ENCODE assay signal across 8 mouse cellular contexts in the genomic region with DNA sequence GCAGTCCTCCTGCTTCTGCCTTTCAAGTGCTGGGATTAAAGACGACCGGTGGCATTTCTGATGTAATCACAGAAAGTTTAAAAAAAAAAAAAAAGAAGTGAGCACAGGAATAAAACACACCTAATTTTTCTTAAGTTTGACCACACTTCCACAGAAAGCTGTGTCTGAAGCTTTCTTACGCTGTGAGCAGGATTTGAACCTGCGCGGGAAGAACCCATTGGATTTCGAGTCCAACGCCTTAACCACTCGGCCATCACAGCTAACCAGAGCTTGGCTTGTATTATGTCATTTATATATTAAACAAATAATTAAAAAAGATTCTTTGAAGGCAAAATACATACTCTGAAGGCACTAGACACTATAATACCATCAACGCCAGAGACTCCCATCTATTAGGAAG. TPM values are rescaled to one million over a fixed set of nuclear protein-coding genes. Genes with fewer than 3 reads are reported as not detected.
DNase-seq lines count a peak whose midpoint lies in the region; ATAC-seq and TF ChIP-seq lines count a peak whose summit lies in the region.

No protein-coding gene starts in this region.

- peaks cover 18% of the 10 kb centered on the region for H3K27me3 ChIP-seq in forebrain, embryonic 14.5 days (replicated peaks; ENCODE audit: control insufficient read depth, insufficient read depth, low read length)

- H3K36me3 ChIP-seq in forebrain, embryonic 14.5 days (ENCODE audit: control insufficient read depth, insufficient read depth, low read length) = no peaks in the 10 kb centered on the region

- H3K9me3 ChIP-seq in forebrain, embryonic 14.5 days (replicated peaks; ENCODE audit: control insufficient read depth, low read length) = no peaks in the 10 kb centered on the region

- peak overlapping the region; percentile 33 for H3K4me3 ChIP-seq in forebrain, embryonic 14.5 days (ENCODE audit: low read depth, low read length)
- H3K4me3 ChIP-seq in layer of hippocampus, adult 2 months = peak overlapping the region; percentile 41

- H3K4me2 ChIP-seq in forebrain, embryonic 14.5 days (ENCODE audit: low read length) = peak overlapping the region; percentile 65

- no peak overlapping the region for H3K27ac ChIP-seq in forebrain, embryonic 14.5 days (ENCODE audit: low read depth, low read length)
- no peak overlapping the region for H3K27ac ChIP-seq in layer of hippocampus, adult 2 months

- peak overlapping the region; percentile 9; the same call in 1 of the 2 replicates for H3K9ac ChIP-seq in forebrain, embryonic 14.5 days (ENCODE audit: low read length)

- peaks cover 8% of the 10 kb centered on the region; the same call in 1 of the 2 replicates for H3K4me1 ChIP-seq in forebrain, embryonic 14.5 days (ENCODE audit: control insufficient read depth, insufficient read depth, low read length)

- ATAC-seq in forebrain, embryonic 14.5 days = peak; percentile 83

- no peak for TF ChIP-seq CTCF in layer of hippocampus, adult 2 months (conservative IDR thresholded peaks at IDR 0.05)

- peak; percentile 91 for DNase-seq in NIH3T3 (ENCODE audit: low read depth)
- peak; percentile 57 for DNase-seq in cerebellum, adult 11-12 months
- peak; percentile 93 for DNase-seq in forebrain, embryonic 14.5 days (ENCODE audit: low spot score)
- DNase-seq in heart, postnatal 4 days = peak; percentile 87
- peak; percentile 48 to 63 for DNase-seq in layer of hippocampus, adult 2 months (ENCODE audit: low spot score in 2 of 2)
- peak; percentile 86 for DNase-seq in lung, postnatal 10 days
- peak; percentile 64 for DNase-seq in ovary, postnatal 36 days (ENCODE audit: low spot score)
- DNase-seq in thymus, postnatal 4 days = peak; percentile 80

- WGBS in forebrain, embryonic 14.5 days = under 1% methylated on average over 9 of the region's 9 CpGs

RNA-seq across cellular contexts. Expression of gene Prss16, which starts 12.7 kb away (rescaled TPM):
- 0.10 TPM in 1 of 2 replicates, not detected in the other for polyA plus RNA-seq in forebrain, embryonic 14.5 days (2014; fragmentation: Nextera tagmentation; extraction: Ambion mirVana)
- total RNA-seq in heart, postnatal 4 days (2021) = not detected
- total RNA-seq in layer of hippocampus, adult 2 months (2021) = under 1 TPM; 0.32 to 0.51 TPM

RNA-seq across cellular contexts. Expression of gene Hist1h2ah, which starts 13.1 kb away (rescaled TPM):
- polyA plus RNA-seq in forebrain, embryonic 14.5 days (2014; fragmentation: Nextera tagmentation; extraction: Ambion mirVana) = 4.8 and 8.3 TPM in 2 replicates
- 100 to 1,000 TPM; 504 to 579 TPM for total RNA-seq in heart, postnatal 4 days (2021)
- total RNA-seq in layer of hippocampus, adult 2 months (2021) = 10 to 100 TPM; 12.5 to 17.0 TPM

RNA-seq across cellular contexts. Expression of gene Hist1h2bk, which starts 13.4 kb away (rescaled TPM):
- 2.5 and 3.5 TPM in 2 replicates for polyA plus RNA-seq in forebrain, embryonic 14.5 days (2014; fragmentation: Nextera tagmentation; extraction: Ambion mirVana)
- total RNA-seq in heart, postnatal 4 days (2021) = 100 to 1,000 TPM; 416 to 424 TPM
- total RNA-seq in layer of hippocampus, adult 2 months (2021) = 10 to 100 TPM; 23.5 to 24.4 TPM

RNA-seq across cellular contexts. Expression of gene Hist1h4i, which starts 18.9 kb away (rescaled TPM):
- polyA plus RNA-seq in forebrain, embryonic 14.5 days (2014; fragmentation: Nextera tagmentation; extraction: Ambion mirVana) = 14.0 and 18.0 TPM in 2 replicates
- total RNA-seq in heart, postnatal 4 days (2021) = 100 to 1,000 TPM; 139 to 147 TPM
- 10 to 100 TPM; 64.2 to 71.7 TPM for total RNA-seq in layer of hippocampus, adult 2 months (2021)

RNA-seq across cellular contexts. Expression of gene Hist1h2ag, which starts 20.5 kb away (rescaled TPM):
- polyA plus RNA-seq in forebrain, embryonic 14.5 days (2014; fragmentation: Nextera tagmentation; extraction: Ambion mirVana) = 20.4 and 37.4 TPM in 2 replicates
- 100 to 1,000 TPM; 359 to 370 TPM for total RNA-seq in heart, postnatal 4 days (2021)
- total RNA-seq in layer of hippocampus, adult 2 months (2021) = 10 to 100 TPM; 16.5 to 20.6 TPM

Comparison
In these comparisons a context has a peak if more than half of its experiments do, and no peak if none do; other contexts are left out.
1. RNA of gene Hist1h2ah, which starts 13.1 kb away (total RNA-seq): 504 to 579 TPM in heart, postnatal 4 days; 12.5 to 17.0 TPM in layer of hippocampus, adult 2 months; every median in the first group is over 10 times any median in the second.
2. RNA of gene Hist1h2bk, which starts 13.4 kb away (total RNA-seq): 416 to 424 TPM in heart, postnatal 4 days; 23.5 to 24.4 TPM in layer of hippocampus, adult 2 months; every median in the first group is over 10 times any median in the second.
3. Peak in every context shown above with its lines, with median percentiles within 50 percentile points of each other: DNase-seq.